Mouse (Mus musculus): ENCODE data around the gene Smyd5.
A peak's percentile ranks its signal among the peaks of the same experiment; 100 is the strongest.

Gene Smyd5

DNA sequence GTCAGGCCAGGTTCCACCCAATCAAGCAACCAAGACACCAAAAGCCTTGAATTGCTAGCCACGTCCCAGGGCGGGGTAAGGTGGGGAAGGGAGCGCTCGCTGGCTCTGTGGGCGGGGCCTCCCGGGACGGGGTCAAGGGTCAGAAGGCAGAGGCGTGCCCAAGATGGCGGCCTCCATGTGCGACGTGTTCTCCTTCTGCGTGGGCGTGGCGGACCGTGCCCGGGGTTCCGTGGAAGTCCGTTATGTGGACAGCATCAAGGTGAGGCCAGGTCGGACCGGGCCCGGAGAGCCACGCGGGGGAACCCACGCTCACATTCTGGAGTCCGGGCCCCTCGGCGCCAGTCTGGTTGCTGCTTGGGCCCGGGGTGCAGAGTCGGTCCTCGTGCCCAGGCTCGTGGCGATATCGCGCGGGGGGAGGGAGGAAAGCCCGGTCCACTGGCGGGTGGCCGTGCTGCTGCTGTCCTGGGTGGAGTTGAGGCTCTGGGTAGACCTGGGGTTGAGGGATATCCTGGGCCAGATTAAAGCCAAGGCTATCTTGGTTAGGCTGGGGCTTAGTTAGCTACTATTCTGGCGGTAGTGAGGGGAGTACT lies at the start of gene Smyd5:
Gene Smyd5 (plus strand): TSS at position 148 of the 590 bp plus-strand sequence.
- Histone ChIP-seq H3K9me3 (ENCODE audit: low read length) (no peaks in the 10 kb centered on the region), H3K4me3 (replicated peaks; ENCODE audit: low read length) (peak within 1 kb of the TSS; percentile 100), H3K4me1 (replicated peaks; ENCODE audit: low read depth, low read length) (peaks cover 48% of the 10 kb centered on the region), H3K36me3 (ENCODE audit: insufficient read depth, low read length) (peaks cover 22% of the 10 kb centered on the region), H3K27me3 (ENCODE audit: insufficient read depth, low read length) (peaks cover 15% of the 10 kb centered on the region)
- no peak for TF ChIP-seq NANOG (IDR thresholded peaks at IDR 0.05; ENCODE audit: borderline replicate concordance, low read length)

DNA sequence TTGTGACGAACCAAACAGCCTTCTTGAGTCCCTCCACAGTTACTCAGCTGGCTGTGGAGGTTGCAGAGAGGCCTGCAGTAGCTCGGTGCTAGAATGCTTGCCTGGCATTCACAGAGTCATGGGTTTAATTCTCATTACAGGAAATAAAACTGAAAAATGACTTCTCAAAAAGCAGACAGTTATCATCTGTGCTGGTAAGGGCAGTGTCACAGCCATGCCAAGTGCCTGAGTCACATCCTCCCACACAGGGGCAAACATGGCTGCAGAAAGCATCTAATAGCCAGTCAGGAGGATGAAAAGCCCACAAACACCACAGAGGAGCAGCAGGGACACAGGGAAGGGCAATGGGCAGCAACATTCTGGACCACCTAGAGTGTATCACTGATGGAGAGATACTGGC lies 49.0 kb upstream of the Smyd5 start:
- H3K27me3 ChIP-seq (ENCODE audit: insufficient read depth, low read length), result no peaks in the 10 kb centered on the region
- peaks cover 31% of the 10 kb centered on the region for H3K4me1 ChIP-seq (replicated peaks; ENCODE audit: low read depth, low read length)
- no peaks in the 10 kb centered on the region for H3K36me3 ChIP-seq (ENCODE audit: insufficient read depth, low read length)
- peaks cover 12% of the 10 kb centered on the region for H3K9me3 ChIP-seq (ENCODE audit: low read length)
- H3K4me3 ChIP-seq (replicated peaks; ENCODE audit: low read length), result no peak overlapping the region
- TF ChIP-seq POU5F1 (IDR thresholded peaks at IDR 0.05; ENCODE audit: borderline replicate concordance, low read length), result no peak
- TF ChIP-seq NANOG (IDR thresholded peaks at IDR 0.05; ENCODE audit: borderline replicate concordance, low read length), result no peak

DNA sequence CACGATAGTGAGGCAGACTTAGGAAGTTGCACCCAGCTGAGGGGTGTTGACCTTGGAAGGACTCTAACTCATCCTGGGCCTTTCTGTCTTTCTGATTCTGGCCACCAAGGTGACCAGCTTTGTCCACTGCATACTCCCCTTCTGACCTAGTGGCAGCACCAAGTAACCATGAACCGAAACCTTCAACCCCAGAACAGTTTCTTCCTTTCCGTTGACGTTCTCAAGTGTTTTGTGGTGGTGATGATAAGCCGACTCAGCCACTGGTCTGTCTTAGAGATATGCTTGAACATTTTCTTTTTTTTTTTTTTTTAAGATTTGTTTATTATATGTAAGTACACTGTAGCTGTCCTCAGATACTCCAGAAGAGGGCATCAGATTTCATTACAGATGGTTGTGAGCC lies 43.2 kb upstream of the Smyd5 start:
- Histone ChIP-seq H3K4me1 (replicated peaks; ENCODE audit: low read depth, low read length) (peaks cover 11% of the 10 kb centered on the region), H3K9me3 (ENCODE audit: low read length) (0 out of 2 replicates have a peak, but pooled peaks cover 4% of the 10 kb centered on the region), H3K4me3 (replicated peaks; ENCODE audit: low read length) (no peak overlapping the region), H3K36me3 (ENCODE audit: insufficient read depth, low read length) (no peaks in the 10 kb centered on the region), H3K27me3 (ENCODE audit: insufficient read depth, low read length) (0 out of 2 replicates have a peak, but pooled peaks cover 4% of the 10 kb centered on the region)
- no peak for TF ChIP-seq CTCF (conservative IDR thresholded peaks at IDR 0.05; ENCODE audit: low read length)
- TF ChIP-seq POU5F1 (IDR thresholded peaks at IDR 0.05; ENCODE audit: borderline replicate concordance, low read length), result no peak
- TF ChIP-seq NANOG (IDR thresholded peaks at IDR 0.05; ENCODE audit: borderline replicate concordance, low read length), result no peak

- Histone ChIP-seq H3K4me3 (replicated peaks; ENCODE audit: low read length) (no peak overlapping the region), H3K9me3 (ENCODE audit: low read length) (no peaks in the 10 kb centered on the region), H3K36me3 (ENCODE audit: insufficient read depth, low read length) (no peaks in the 10 kb centered on the region), H3K27me3 (ENCODE audit: insufficient read depth, low read length) (0 out of 2 replicates have a peak, but pooled peaks cover 4% of the 10 kb centered on the region), H3K4me1 (replicated peaks; ENCODE audit: low read depth, low read length) (peaks cover 19% of the 10 kb centered on the region)
- TF ChIP-seq NANOG (IDR thresholded peaks at IDR 0.05; ENCODE audit: borderline replicate concordance, low read length) (no peak), POU5F1 (IDR thresholded peaks at IDR 0.05; ENCODE audit: borderline replicate concordance, low read length) (no peak), CTCF (conservative IDR thresholded peaks at IDR 0.05; ENCODE audit: low read length) (peak; percentile 73)
These were observed 40.0 kb upstream of the Smyd5 start for GRCm38 (mm10) chr6:85391803-85392202.

GRCm38 (mm10) chr6:85395360-85395759 lies 36.4 kb upstream of the Smyd5 start:
- no peak overlapping the region for H3K4me3 ChIP-seq (replicated peaks; ENCODE audit: low read length)
- no peaks in the 10 kb centered on the region for H3K9me3 ChIP-seq (ENCODE audit: low read length)
- H3K27me3 ChIP-seq (ENCODE audit: insufficient read depth, low read length), result 0 out of 2 replicates have a peak, but pooled peaks cover 4% of the 10 kb centered on the region
- peaks cover 19% of the 10 kb centered on the region for H3K4me1 ChIP-seq (replicated peaks; ENCODE audit: low read depth, low read length)
- peak; percentile 50 for TF ChIP-seq CTCF (conservative IDR thresholded peaks at IDR 0.05; ENCODE audit: low read length)
- TF ChIP-seq NANOG (IDR thresholded peaks at IDR 0.05; ENCODE audit: borderline replicate concordance, low read length), result no peak
- TF ChIP-seq POU5F1 (IDR thresholded peaks at IDR 0.05; ENCODE audit: borderline replicate concordance, low read length), result no peak
- no peaks in the 10 kb centered on the region for H3K36me3 ChIP-seq (ENCODE audit: insufficient read depth, low read length)

- Histone ChIP-seq H3K4me1 (replicated peaks; ENCODE audit: low read depth, low read length) (peaks cover 19% of the 10 kb centered on the region), H3K4me3 (replicated peaks; ENCODE audit: low read length) (no peak overlapping the region)
- TF ChIP-seq POU5F1 (IDR thresholded peaks at IDR 0.05; ENCODE audit: borderline replicate concordance, low read length) (no peak), CTCF (conservative IDR thresholded peaks at IDR 0.05; ENCODE audit: low read length) (peak; percentile 49)
These were observed 34.6 kb upstream of the Smyd5 start for GRCm38 (mm10) chr6:85397165-85397564.

GRCm38 (mm10) chr6:85399715-85400114 lies 32.1 kb upstream of the Smyd5 start:
- Histone ChIP-seq H3K9me3 (ENCODE audit: low read length) (no peaks in the 10 kb centered on the region), H3K27me3 (ENCODE audit: insufficient read depth, low read length) (peaks cover 4% of the 10 kb centered on the region; the same call in 1 of the 2 replicates), H3K36me3 (ENCODE audit: insufficient read depth, low read length) (no peaks in the 10 kb centered on the region), H3K4me3 (replicated peaks; ENCODE audit: low read length) (no peak overlapping the region), H3K4me1 (replicated peaks; ENCODE audit: low read depth, low read length) (peaks cover 15% of the 10 kb centered on the region)
- TF ChIP-seq CTCF (conservative IDR thresholded peaks at IDR 0.05; ENCODE audit: low read length) (no peak), POU5F1 (IDR thresholded peaks at IDR 0.05; ENCODE audit: borderline replicate concordance, low read length) (no peak), NANOG (IDR thresholded peaks at IDR 0.05; ENCODE audit: borderline replicate concordance, low read length) (no peak)

More at GRCm38 (mm10) chr6:85397165-85397564, 34.6 kb upstream of the Smyd5 start:
- Histone ChIP-seq H3K27me3 (ENCODE audit: insufficient read depth, low read length) (no peaks in the 10 kb centered on the region), H3K36me3 (ENCODE audit: insufficient read depth, low read length) (no peaks in the 10 kb centered on the region), H3K9me3 (ENCODE audit: low read length) (no peaks in the 10 kb centered on the region)

DNA sequence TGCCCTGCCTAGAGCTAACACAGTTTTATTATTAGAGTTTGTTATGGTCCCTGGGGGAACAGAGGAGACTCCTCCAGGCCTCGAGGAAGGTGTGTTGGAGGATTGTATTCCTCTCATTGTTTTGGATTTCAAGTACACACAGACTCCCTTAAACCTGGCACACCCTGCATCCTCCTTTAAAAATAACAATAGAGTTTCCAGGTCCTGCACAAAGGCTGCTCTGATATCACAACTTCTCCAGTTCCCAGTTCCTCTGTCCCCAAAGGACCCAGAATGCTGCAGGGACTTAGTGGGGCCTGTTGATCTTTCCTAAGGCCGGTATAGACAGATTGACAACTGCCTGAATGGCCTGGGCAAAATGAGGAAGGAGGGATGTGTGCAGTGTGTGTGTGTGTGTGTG lies 29.2 kb upstream of the Smyd5 start:
- no peak overlapping the region for H3K4me3 ChIP-seq (replicated peaks; ENCODE audit: low read length)
- no peaks in the 10 kb centered on the region for H3K9me3 ChIP-seq (ENCODE audit: low read length)
- TF ChIP-seq POU5F1 (IDR thresholded peaks at IDR 0.05; ENCODE audit: borderline replicate concordance, low read length), result no peak
- TF ChIP-seq CTCF (conservative IDR thresholded peaks at IDR 0.05; ENCODE audit: low read length), result no peak
- no peak for TF ChIP-seq NANOG (IDR thresholded peaks at IDR 0.05; ENCODE audit: borderline replicate concordance, low read length)
- no peaks in the 10 kb centered on the region for H3K36me3 ChIP-seq (ENCODE audit: insufficient read depth, low read length)
- H3K27me3 ChIP-seq (ENCODE audit: insufficient read depth, low read length), result peaks cover 25% of the 10 kb centered on the region
- peaks cover 9% of the 10 kb centered on the region; the same call in 1 of the 2 replicates for H3K4me1 ChIP-seq (replicated peaks; ENCODE audit: low read depth, low read length)

DNA sequence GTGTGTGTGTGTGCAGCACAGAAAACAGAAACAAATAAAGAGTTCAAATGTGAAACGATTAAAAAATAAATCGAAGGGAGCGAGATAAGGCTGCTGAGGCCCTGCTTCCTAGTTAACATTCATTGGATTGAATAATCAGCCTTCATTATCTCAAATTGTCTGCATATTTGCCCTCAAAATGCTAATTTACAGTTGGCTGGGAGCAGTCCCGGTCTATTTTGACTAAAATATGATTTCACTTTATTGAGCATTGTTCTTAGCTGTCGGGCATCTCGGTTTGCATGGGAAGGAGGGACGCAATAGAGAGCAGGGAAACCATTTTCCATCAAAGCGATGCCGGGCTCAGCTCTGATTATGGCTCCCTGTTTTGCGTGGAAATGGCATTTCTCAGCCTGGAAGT lies 28.8 kb upstream of the Smyd5 start:
- Histone ChIP-seq H3K9me3 (ENCODE audit: low read length) (no peaks in the 10 kb centered on the region), H3K36me3 (ENCODE audit: insufficient read depth, low read length) (no peaks in the 10 kb centered on the region), H3K4me1 (replicated peaks; ENCODE audit: low read depth, low read length) (peaks cover 9% of the 10 kb centered on the region; the same call in 1 of the 2 replicates), H3K4me3 (replicated peaks; ENCODE audit: low read length) (no peak overlapping the region), H3K27me3 (ENCODE audit: insufficient read depth, low read length) (peaks cover 29% of the 10 kb centered on the region)
- TF ChIP-seq NANOG (IDR thresholded peaks at IDR 0.05; ENCODE audit: borderline replicate concordance, low read length) (no peak), POU5F1 (IDR thresholded peaks at IDR 0.05; ENCODE audit: borderline replicate concordance, low read length) (no peak), CTCF (conservative IDR thresholded peaks at IDR 0.05; ENCODE audit: low read length) (no peak)
